Mouse (Mus musculus) Muller cell, postnatal 12 days (primary cell): ENCODE data around the gene Pip5k1c.

Experiments used
- DNase-seq: peaks from one replicate; pipeline ENCODE4 v3.0.0-alpha.2; 2015; ENCODE audit errors: inconsistent ontology term

Pip5k1c gene

DNA sequence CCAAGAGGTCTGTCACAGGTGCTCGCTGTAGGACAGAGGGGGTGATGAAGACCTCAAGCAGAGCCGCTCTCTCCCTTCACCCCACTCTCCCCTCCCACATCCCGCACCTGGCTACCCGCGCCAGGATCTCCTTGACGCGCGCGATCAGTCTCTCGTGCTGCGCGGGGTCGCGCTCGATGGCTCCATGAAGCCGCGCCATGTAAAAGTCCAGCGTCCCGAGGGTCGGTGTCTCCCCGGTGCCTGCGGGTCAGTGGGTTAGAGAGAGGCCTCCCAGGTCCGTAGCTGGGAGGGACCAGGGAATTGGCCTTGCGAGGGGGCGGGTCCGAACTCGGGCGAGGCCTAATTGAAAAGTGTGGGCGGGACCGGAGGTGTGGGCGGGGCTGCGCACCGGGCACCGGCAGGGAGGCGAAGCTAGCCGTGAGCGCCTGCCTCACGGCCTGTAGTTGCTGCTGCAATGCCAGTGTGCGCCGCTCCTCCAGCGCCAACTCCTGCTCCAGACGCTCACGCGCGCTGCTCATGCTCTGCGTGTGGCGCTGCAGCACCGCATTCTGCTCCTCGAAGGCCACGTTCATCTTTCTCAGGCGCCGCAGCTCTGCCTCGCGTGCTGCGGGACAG, 53.8 kb downstream of the Pip5k1c start:
- peak; percentile 53 for DNase-seq

DNA sequence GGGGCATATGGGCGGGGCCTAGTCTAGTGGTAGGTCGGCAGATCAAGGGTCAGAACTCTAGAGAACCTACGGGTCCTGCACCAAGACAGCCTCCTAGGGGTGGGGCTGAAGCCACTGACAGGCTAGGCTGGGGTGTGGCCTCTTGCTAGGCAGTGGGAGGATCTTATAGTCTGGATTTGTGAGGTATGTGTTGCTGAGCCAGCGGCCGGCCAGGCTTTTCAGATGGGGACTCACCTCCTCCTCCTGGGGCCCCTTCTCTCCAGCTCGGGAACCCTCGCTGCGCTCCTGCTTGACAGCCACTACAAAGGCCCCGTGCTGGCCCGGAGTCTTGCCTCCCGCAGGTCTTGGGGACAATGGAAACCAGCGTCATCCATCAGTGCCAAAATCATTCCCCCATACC, 56.4 kb downstream of the Pip5k1c start:
- DNase-seq = peak; percentile 39

DNA sequence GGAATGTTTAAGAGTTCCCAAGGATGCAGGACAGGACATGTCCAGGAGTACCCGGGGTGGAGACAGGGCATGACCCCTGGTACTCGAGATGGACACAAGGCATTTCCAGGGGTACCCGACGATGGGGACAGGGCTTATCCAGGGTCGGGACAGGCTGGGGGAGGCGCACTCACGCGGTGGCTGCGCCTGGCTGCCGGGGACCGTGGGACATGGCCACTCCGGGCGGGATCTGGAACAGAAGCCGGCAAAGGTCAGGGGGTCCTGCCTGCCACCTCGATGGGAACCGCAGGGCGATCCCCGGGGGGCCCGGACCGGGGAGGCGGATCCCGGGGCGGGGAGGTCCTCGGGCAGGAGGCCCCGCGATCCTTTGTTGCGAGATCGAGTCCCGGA, 57.2 kb downstream of the Pip5k1c start:
- no peak for DNase-seq

DNA sequence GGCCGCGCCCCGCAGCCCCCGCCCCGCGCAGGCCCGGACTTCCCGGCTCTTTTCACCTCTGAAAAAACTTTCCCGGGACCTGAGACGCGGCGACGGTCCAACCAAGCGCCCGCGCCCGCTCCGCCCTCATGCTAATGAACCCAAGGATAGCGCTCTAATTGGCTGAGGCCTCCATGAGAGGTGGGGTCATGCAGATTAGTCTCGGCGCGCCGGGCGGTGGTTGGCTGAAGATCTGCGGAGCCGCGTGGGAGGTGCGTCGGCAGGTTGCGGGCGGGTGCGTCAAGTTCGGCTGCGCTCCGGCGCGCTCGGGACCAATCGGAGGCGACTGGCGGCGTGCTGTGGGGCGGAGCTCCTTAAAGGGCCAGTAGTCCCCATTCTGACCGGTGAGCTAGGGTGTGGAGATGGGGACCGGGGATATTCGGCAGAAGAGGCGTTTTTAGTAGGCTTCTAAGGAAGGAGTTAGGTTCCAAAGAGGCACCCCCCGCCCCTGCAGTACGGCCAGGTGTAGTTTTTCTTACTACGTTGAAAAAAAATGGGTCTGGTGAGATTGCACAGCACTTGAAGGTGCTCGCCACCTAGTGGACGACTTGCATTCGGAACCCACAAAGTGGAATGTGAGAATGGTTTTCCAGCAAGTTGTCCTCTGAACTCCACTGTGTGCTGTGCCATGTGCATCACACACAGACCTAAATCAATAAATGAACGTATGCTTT, 57.7 kb downstream of the Pip5k1c start, which contains the start of gene Hmg20b:
TSS of gene Hmg20b (minus strand) at position 130 of the 713 bp plus-strand sequence.
- peak; percentile 100 for DNase-seq

DNA sequence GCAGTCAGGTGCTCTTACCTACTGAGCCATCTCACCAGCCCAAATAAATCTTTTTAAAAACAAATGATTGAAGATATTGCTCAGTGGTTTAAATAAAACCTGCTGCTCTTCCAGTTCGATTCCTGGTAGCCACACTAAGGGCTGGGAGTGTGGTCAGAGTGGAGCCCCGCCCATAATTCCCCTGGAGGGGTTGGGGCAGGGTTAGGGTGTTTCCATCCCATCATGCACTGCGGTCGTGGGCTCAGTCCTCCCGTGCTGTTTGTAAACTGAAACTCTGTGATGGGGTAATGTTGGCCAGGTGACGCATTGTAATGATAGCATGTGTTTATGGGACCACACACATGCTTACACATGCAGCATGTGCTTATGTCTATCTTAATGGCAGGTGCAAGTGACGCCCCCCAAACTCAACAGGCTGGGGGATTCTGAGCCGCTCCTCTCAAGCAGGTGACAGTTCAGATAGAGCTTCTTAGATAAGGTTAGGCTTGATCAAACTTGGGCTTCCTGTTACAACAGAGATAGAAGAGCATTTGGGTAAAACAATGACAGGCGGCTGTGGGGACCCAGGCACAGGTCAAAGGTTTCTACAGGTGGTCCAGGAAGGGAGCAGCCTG, 59.0 kb downstream of the Pip5k1c start:
- DNase-seq = no peak

DNA sequence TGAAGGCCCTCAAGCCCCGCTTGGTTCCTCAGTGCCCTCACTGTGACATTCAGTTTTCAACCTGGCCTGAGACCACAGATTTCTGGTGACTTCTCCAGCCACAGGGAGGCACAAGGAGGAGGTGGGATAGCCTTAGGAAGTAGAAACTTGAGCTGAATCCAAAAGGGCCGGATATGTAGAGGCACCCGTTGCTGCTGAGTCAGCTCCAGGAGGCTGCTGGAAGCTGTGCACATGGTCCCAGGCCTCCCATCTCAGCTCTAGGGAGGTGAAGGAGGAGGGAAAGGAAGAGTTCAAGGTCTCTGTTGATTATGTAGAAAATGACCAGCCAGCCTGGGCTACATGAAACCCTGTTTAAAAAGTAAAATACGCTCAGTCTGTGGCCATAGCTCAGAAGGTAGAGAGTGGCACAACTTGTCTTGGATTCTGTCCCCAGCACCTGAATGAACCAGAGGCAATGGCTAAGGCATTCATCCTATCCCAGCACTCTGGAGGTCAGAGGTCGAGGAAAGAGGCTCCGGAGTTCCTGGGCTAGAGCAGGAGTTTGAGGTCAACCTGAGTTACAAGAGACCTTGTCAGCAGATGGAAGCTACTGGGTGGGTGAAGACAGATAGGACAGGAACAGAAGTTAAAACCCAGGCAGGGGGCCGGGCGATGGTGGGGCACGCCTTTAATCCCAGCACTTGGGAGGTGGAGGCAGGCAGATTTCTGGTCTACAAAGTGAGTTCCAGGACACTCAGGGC, 62.1 kb downstream of the Pip5k1c start:
- DNase-seq = no peak

DNA sequence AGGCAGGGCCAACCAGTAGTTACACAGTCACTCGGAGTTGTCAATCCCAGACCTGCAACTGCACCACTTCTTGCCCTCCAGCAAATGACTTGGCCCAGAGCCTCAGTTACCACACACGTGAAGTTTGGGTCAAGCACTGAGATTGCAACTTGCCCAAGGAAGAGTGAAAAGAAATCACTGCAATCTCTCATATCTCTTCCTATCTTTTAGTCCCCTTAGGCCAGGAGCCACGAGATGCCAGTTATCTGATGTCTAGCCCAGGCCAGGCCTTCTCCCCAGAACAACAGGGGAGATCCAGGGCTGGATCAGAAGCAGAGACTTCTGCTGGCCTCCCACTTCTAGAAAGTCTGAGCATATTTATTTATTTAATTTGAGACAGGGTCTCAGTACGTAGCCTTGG, 62.8 kb downstream of the Pip5k1c start:
- no peak for DNase-seq

DNA sequence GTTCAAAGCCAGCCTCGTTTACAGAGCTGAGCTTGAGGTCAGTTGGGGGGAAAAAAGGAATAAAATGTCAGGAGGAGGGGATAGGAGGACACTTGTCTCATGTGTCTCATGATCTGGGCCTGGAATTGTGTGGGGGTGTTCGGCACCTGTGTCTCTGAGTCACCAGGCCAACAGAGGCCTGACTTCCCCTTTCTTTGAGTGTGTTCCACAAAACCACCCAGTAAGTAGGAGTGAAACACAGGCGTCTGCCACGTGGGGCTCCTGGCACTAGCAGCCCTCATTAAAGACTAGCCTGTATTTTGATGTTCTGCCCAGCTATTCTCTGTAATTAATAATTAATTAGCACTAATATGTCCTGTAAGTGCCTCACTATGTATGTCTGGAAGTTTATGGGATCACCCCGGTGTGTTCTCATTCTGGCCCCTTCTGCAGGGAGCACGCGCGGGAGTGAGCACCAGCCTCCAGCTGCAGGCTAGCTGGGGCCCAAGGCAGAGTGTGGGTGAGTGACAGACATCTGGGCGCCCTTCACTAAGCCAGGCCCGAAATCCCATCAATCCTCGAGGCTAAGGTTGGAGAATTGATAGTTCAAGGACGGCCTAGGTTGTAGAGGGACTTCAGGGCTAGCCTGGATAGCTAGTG, 63.7 kb downstream of the Pip5k1c start:
- peak; percentile 81 for DNase-seq

DNA sequence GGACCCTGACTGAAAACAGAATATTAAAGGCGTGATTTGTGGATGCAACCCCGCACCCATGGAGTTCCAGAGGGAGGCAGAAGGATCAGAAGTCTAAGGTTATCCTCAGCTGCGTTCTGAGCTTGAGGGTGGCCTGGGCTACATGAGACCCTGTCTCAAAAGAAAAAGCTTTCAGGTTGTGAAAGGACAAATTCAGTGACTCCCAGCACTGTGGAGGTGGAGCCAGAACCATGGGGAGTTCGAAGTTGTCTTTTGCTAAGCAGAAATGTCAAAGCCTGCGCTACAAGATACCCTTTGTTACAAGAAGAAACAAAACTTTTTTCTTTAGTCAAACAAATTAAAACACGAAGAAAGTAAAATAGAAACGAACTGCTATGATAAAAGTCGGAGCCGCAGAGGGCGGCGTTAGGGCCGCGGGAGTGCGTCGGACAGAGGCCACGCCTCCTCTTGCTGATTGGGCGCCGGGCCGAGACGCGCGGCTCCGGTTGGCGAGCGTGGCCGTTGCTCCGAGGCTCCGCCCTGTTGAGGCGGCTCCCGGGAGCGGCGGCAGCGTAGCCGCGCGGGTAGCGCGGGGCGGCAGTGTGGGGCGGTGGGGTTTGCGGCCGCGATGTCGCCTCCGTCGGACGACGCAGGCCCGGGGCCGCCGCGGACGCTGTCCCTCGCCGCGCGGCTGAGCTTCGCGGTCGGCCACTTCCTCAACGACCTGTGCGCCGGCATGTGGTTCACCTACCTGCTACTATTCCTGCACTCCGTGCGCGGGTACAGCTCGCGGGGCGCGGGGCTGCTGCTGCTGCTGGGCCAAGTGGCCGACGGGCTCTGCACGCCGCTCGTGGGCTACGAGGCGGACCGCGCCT, 64.5 kb downstream of the Pip5k1c start, which contains the start of gene Mfsd12:
TSS of gene Mfsd12 (plus strand) at position 501 of the 854 bp plus-strand sequence.
- peak; percentile 93 for DNase-seq

DNA sequence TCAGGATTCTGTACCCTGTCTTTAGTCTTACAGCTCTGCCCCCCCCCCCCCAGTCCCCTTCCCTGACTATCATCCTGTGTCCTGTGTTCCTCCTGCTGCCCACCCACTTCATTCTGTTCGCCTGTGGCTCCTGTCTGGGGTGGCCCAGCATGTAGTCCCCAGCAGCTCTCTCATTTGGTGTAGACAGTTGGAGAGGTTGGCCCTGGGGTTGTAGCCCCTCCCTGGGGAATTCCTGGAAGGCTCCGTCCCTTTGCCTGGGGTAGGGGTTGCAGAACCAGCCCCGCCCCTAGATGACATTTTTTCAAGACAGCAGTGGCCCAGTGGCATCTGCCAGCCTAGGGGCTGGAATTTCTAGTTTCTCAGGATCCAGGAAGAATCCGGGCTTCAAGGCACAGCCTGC, 65.4 kb downstream of the Pip5k1c start:
- peak; percentile 88 for DNase-seq

DNA sequence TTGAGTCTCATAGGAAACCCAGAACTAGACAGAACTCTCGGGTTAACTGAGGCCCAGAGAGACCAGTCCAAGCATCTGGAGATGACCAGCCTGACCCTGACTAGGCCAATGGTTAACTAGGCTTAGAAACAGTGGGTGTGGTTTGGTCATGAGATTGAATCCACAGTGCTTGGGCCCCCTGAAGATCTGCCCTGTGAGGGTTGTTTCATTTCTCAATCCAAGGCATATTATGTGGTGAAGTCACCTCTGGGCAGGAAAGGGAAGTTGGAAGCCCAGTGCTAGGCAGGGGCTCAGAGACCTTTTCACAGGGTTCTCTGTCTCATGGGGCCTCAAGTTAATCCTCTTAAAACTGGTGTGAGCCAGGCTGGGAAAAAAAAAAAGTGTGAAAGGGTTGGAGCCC, 66.1 kb downstream of the Pip5k1c start:
- no peak for DNase-seq

DNA sequence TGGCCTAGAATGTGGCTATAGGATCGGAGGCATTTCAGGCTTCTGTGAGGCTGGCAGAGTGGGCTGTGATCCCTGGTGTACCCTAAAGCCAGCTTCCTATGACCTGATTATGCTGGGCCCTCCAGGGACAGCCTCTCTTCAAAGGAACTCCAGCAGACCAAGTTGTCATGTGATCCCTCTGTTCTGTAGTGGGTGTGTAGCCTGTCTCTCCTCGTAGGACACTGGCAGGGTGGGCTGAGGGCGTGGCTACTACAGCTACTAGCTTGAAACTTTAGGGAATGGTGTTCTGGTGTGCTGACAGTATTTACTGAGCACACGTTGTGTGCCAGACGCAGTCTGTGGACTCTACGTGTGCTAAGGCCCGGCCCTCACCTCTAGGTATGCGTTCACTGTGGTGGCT, 68.0 kb downstream of the Pip5k1c start:
- DNase-seq = no peak

DNA sequence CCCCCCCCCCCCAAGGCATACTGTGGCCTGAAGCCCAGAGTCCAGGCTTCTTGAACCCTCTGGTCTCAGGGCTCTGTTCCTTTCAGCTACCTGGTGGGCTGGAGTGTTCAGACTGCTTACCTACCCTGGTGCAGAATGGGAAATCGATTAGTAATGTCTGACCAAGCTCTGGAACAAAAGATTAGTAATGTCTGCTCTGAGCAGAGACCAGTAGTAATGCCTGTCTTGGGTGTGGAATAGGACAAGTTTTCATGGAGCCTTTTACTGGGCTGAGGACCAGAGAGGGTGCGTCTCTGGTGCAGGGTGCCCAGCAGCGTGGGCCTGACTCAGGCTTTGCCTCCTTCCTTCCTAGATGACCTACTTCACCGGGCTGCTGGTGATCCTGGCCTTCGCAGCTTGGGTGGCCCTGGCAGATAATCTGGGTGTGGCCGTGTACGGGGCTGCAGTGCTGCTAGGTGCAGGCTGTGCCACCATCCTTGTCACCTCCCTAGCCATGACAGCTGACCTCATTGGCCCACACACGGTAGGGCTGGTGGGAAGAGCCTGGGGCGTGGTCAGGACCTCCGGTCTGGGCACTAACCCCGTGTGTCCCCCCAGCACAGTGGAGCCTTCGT, 69.7 kb downstream of the Pip5k1c start:
- DNase-seq = no peak

DNA sequence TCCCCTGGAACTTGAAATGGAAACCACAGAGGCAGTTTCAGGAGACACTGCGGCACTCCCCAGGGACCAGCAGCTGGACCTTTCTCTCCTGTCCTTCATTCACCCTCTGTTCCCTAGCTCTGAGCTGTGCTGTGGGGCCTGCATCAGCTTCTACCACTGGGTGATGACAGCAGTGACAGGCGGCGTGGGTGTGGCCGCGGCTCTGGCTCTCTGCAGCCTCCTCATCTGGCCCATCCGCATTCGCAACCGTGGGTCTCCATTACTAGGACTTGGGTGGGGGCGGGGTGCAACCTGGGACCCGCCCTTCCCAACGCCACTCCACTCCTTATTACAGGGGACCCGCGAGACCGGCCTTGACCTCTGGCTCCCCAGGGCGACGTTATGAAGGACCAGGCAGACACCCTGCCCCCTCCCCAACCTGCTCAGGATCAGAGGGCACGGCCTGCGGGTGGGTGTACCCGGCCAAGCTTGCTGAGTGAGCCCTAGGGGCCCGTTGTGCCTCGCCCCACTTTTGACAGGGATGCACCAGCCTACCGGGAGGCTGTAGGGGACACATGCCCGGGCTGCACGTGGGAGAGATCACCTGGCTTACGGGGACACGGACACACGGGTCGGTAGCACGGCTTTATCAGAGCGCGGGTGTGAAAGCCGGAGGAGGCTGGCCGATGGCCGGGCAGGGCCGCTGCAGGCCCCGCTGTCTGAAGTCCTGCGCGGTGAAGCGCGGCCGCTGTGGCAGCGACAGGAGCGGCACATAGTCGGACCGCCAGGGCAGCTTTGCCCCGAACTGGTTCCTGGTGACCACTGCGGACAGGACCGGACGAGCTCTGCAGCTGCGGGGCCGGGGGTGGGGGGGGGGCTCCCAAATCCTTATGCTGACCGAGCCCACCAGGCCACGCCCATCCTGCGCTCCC, 70.9 kb downstream of the Pip5k1c start:
- no peak for DNase-seq

DNA sequence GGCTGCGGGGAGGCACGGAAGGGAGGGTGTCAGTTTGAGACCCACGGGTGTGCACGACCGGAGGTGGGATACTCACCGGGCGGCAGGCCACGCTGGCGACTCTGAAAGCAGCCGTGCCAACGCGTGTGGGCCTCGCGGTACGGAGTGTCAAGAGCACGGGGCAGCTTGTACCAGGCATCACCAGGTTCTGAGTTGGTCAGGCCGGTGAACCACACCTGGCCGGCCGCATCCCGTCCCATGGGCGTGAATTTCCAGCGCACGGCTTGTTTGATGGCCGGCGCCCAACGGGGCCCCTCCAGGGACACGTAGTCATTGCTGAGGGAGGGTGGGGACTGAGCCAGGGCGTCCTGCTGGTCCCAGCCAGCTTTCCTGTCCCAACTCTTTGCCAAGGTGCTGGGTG, 71.9 kb downstream of the Pip5k1c start:
- no peak for DNase-seq

DNA sequence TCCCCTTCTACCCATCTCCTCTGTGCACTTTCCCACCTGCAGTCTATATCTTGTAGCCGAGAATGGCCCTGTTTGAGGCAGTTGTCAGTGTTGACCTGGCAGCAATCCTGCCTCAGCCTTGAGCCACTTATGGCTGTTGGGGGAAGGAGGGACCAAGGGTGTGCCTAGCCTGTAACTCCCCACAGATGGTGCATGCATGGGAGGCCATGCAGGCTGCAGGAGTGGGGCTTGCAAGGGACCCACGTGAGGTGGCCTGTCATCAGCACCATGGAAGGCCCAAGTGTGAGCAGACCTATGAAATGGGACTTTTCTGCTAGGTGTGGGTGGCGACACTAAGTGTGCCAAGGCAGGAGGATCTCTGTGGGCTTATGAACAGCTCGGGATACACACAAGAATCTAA, 72.3 kb downstream of the Pip5k1c start:
- no peak for DNase-seq

DNA sequence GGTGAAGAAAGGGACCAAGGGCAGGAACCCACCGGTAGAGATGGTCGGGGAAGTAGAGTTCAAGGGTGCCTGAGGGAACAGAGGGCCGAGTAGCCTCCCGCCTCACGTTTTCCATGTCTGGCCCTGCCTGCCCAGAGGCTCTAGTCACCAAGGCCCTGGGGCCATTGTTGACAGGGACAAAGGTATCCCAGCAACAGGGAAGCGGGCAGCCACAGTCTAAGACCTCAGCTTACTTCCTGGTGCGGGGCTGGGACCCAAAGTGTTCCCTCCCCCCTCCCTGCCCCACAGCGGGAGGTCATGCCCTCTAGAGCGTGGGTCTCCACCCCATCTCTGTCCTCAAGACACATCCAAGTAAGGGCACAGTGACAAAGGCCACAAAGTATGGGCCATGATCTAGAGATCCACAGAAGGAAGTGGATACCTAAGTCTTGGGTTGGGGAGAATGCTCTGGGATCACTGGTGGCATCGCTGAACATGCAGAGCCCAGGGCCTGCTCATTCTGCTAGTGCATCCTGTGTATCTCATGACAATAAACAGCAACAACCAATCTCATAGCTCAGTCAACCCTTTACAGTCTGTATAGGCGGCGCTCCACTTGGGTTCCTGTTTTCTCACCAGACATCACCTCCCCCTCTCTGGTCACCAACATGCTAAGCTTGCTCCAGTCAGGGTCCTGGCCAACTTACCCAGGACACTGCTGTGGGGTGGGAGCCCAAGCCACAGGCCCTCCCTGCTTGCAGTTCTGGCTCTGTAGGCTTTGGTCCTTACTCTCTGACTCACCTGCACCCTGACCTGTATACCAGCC, 73.1 kb downstream of the Pip5k1c start, which contains the start of gene 4930404N11Rik:
TSS of gene 4930404N11Rik (minus strand) at position 145 of the 805 bp plus-strand sequence.
- no peak for DNase-seq

DNA sequence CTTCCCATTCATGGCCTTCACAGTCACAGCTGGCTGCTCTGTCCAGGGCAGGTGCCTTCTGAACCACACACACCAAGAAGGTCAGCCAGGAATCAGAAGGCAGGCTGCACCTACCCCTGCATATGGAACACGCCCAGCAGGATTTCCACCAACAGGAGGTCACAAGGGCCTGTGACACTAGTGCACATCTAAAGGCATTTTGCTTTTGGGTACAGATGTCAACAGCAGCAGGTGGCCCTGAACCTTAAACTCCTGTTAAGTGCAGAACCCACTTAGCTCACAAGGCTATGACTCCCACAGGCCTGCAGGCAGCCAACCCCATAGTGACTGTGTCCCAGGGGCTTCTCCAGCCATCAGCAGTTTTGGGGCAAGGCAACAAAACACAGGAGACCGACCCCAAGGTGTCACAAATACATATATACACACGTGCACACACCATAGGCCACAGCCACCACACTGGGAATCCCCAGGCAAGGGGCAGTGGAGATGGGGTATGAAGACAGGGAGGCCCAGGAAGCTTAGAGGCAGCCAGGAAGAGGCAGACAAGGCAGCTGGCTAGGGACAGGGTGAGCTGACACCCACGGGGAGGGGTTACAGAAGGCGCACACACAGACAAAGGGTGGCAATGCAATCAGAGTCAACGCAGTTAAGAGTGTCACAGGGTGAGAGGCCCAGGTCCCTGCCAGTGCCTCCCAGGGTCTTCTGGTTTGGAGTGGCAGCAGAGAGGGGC, 73.9 kb downstream of the Pip5k1c start:
- DNase-seq = no peak
